Mouse (Mus musculus) stomach, embryonic 14.5 days (tissue): ENCODE results near the gene Tdrd7. TPM values are rescaled to one million over a fixed set of nuclear protein-coding genes. Genes with fewer than 3 reads are reported as not detected.

Experiments
- ATAC-seq: fragments of 200-750 bp; cut with Nextera tagmentation; 2 replicates; pipeline ENCODE4 v1.8.0; 2017; ENCODE audit warnings: low read depth, moderate TSS enrichment; ENCODE audit not compliant: insufficient number of reproducible peaks, insufficient read depth, low FRiP score
- H3K27ac ChIP-seq: fragments of 300-500 bp; sonication (generic); 2 replicates; pipeline ENCODE4 v1.5.1; 2014; ENCODE audit warnings: mild to moderate bottlenecking, low read length, moderate library complexity, mixed read lengths
- H3K27me3 ChIP-seq: fragments of 300-500 bp; sonication (generic); 2 replicates; pipeline ENCODE4 v1.6.1; 2014; ENCODE audit warnings: low read length, control low read depth, mixed read lengths; ENCODE audit not compliant: control insufficient read depth, insufficient read depth
- H3K36me3 ChIP-seq: fragments of 300-500 bp; sonication (generic); 2 replicates; pipeline ENCODE4 v1.6.1; 2014; ENCODE audit warnings: mild to moderate bottlenecking, control low read depth, low read length, moderate library complexity, mixed read lengths; ENCODE audit not compliant: control insufficient read depth, insufficient read depth
- H3K4me1 ChIP-seq: fragments of 300-500 bp; sonication (generic); 2 replicates; pipeline ENCODE4 v1.6.1; 2014; ENCODE audit warnings: low read length, control low read depth, mixed read lengths; ENCODE audit not compliant: control insufficient read depth, insufficient read depth
- H3K4me2 ChIP-seq: fragments of 300-500 bp; sonication (generic); replicated peaks from 2 replicates; pipeline ENCODE4 v1.6.1; 2014; ENCODE audit warnings: low read depth, low read length, control low read depth
- H3K4me3 ChIP-seq: fragments of 300-500 bp; sonication (generic); 2 replicates; pipeline ENCODE4 v1.5.1; 2014; ENCODE audit warnings: low read depth, low read length, control low read depth
- H3K9ac ChIP-seq: fragments of 300-500 bp; sonication (generic); replicated peaks from 2 replicates; pipeline ENCODE4 v1.6.1; 2014; ENCODE audit warnings: low read depth, mild to moderate bottlenecking, control low read depth, low read length, moderate library complexity, mixed read lengths
- H3K9me3 ChIP-seq: fragments of 300-500 bp; sonication (generic); 2 replicates; pipeline ENCODE4 v1.6.1; 2016; ENCODE audit warnings: low read depth, low read length, control low read depth; ENCODE audit not compliant: control insufficient read depth
- WGBS: fragments of 180-500 bp; shearing (Covaris S2); extraction: QIAGEN DNeasy Blood & Tissue Kit; methylation state at CpG from one replicate; pipeline ENCODE4 v1.1.7; 2014; 5-methylcytosine and 5-hydroxymethylcytosine counted together
- polyA plus RNA-seq: library from polyadenylated mRNA; unstranded; fragments of >200 nt; fragmentation: Nextera tagmentation; extraction: Ambion mirVana; gene quantifications from 2 replicates; pipeline ENCODE4 v1.2.1, GENCODE M21; 2014

The Tdrd7 gene
- polyA plus RNA-seq, 1 experiment from 2014 or later, result 21.0 TPM

DNA sequence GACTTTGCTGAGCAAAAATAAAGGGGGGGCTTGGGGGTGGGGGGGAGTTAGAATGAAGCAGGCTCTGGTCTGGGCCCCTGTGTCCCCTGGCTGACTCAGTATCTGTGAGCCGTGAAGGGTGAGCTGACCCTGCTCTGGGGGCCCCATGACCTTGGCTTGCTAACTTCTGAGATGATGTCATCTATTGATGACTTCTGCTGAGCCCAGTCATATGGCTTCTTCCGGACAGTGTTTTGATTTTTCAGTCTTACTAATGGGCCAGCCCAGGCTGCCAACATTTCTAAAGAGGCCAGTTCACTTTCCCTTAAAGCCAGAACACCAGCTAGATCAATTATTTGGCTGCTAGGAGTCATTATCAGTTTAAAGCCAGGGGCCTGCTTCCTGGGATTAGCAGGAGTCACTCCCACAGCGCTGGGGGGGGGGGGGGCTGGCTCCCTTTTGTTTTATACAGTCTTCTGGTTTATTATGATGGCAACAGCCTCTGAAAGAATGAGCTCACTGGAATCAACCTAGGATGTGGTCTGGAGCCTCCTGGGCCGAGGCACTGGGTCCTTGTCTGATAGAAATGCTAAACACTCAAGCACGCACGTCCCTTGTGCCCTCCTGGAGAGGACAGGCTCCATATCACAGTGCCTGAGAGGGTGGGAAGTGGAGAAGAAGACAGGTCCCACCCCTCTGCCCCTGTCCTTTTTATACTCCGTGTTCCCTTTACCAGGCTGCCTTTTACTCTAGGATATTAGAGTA is 76.8 kb downstream of the Tdrd7 start:
- Histone ChIP-seq H3K27ac (no peak overlapping the region), H3K4me2 (no peak overlapping the region), H3K9ac (no peak overlapping the region), H3K36me3 (no peaks in the 10 kb centered on the region), H3K4me1 (peaks cover 7% of the 10 kb centered on the region; the same call in 1 of the 2 replicates), H3K27me3 (peaks cover 30% of the 10 kb centered on the region), H3K4me3 (no peak overlapping the region), H3K9me3 (no peaks in the 10 kb centered on the region)
- WGBS, result 21% methylated on average over 7 of the region's 7 CpGs
- ATAC-seq, result 0 out of 2 replicates have a peak, but pooled peaks have one; percentile 53

- ATAC-seq, result no peak
- Histone ChIP-seq H3K4me2 (no peak overlapping the region), H3K27ac (no peak overlapping the region), H3K9ac (no peak overlapping the region), H3K4me1 (peaks cover 7% of the 10 kb centered on the region; the same call in 1 of the 2 replicates), H3K9me3 (no peaks in the 10 kb centered on the region), H3K27me3 (peaks cover 28% of the 10 kb centered on the region), H3K36me3 (no peaks in the 10 kb centered on the region), H3K4me3 (no peak overlapping the region)
- WGBS, result 45% methylated on average over 5 of the region's 5 CpGs
Observed at GRCm38 (mm10) chr4:46042505-46042850, 77.3 kb downstream of the Tdrd7 start.

- no peaks in the 10 kb centered on the region for H3K36me3 ChIP-seq
- H3K27ac ChIP-seq, result no peak overlapping the region
- ATAC-seq, result no peak
- peaks cover 6% of the 10 kb centered on the region; the same call in 1 of the 2 replicates for H3K4me1 ChIP-seq
- H3K27me3 ChIP-seq, result peaks cover 20% of the 10 kb centered on the region
- 69% methylated on average over 8 of the region's 8 CpGs for WGBS
- no peak overlapping the region for H3K4me2 ChIP-seq
- H3K4me3 ChIP-seq, result no peak overlapping the region
- no peaks in the 10 kb centered on the region for H3K9me3 ChIP-seq
- no peak overlapping the region for H3K9ac ChIP-seq
Observed at GRCm38 (mm10) chr4:46043361-46043760, 78.2 kb downstream of the Tdrd7 start.

- Histone ChIP-seq H3K36me3 (no peaks in the 10 kb centered on the region), H3K9ac (no peak overlapping the region), H3K27me3 (no peaks in the 10 kb centered on the region), H3K4me1 (no peaks in the 10 kb centered on the region), H3K4me3 (no peak overlapping the region), H3K27ac (no peak overlapping the region), H3K9me3 (no peaks in the 10 kb centered on the region), H3K4me2 (no peak overlapping the region)
- ATAC-seq, result no peak
- 78% methylated on average over 4 of the region's 4 CpGs for WGBS
Observed at GRCm38 (mm10) chr4:46047971-46048370, 82.8 kb downstream of the Tdrd7 start.

DNA sequence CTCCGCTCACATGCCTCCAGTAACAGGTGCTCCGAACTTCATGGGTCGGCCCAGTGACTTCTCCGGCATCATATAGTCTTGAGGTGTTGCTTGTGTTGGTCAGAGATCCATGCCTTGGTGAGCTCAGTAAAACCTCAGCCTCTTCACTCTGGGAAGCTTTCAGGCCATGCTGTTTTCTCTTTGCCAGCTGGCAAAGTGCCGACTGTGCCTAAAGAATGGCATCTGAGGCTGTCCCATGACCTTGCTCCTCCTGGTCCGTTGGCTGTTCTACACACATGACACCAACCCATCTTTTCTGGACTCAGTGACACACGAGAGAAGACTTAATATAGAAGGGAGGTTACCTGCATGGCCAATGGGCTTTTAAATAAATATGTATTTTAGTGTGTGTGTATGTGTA is 83.3 kb downstream of the Tdrd7 start:
- ATAC-seq, result no peak
- Histone ChIP-seq H3K4me1 (no peaks in the 10 kb centered on the region), H3K9ac (no peak overlapping the region), H3K9me3 (no peaks in the 10 kb centered on the region), H3K4me2 (no peak overlapping the region), H3K4me3 (no peak overlapping the region), H3K36me3 (no peaks in the 10 kb centered on the region), H3K27me3 (no peaks in the 10 kb centered on the region), H3K27ac (no peak overlapping the region)
- 86% methylated on average over 7 of the region's 7 CpGs for WGBS

DNA sequence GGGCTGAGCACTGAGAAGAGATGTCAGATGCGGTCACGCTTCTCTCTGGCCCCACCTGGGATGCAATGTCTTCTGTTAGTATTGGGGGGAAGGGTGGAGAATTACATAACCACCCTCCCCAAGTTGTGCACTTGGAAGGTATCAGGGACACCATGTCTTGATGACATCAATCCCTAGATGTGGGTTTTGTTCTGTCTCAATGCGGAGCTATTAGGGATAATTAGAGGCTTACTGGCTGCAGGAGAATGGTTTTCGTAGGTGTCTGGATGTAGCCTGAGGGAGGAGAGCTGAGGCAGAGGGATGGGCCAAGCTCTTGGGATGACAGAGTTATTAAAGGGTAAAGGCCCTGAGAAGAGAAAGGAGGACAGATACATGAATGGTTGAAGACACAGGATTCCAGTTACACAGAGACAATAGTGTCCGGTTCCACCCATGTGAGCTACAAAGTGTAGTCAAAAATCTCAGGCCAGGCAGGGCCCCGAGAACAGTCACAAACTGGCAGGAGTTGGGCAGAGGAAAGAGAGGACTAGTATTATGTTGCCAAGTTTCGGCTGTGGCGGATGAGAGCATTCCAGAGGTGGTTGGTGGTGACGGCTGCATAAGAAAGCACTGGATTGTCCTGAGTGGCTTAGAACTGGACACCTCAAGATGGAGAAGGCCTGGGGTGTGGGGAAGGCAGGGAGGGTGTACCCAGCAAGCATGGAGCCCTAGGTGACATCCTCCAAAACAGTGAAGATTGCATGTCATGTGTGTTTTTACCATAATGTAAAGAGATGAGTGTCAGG is 88.4 kb downstream of the Tdrd7 start:
- no peak for ATAC-seq
- Histone ChIP-seq H3K9me3 (no peaks in the 10 kb centered on the region), H3K36me3 (no peaks in the 10 kb centered on the region), H3K4me2 (no peak overlapping the region), H3K27me3 (no peaks in the 10 kb centered on the region), H3K4me3 (no peak overlapping the region), H3K9ac (no peak overlapping the region), H3K27ac (no peak overlapping the region), H3K4me1 (no peaks in the 10 kb centered on the region)
- WGBS, result 93% methylated on average over 9 of the region's 9 CpGs

DNA sequence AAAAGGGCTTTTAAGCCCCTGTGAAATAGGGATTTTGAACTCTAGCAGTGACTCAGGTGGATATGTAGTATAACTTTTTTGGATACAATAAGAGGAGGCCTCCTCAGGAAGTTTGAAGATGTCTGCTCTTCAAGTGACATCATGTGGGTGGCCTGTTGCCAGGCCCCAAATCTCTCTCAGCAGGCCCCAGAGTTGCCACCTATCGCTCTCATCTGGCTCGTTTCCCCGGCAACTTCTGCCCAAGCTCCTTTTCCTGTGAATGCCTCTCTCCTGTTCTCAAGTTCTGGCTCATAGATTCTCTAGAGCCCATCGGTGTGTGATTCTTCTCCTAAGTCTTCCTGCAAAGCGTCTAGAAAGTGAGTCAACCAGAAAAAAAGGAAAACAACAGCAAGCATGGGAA is 91.0 kb downstream of the Tdrd7 start:
- no peak for ATAC-seq
- Histone ChIP-seq H3K9ac (no peak overlapping the region), H3K4me2 (no peak overlapping the region), H3K27me3 (no peaks in the 10 kb centered on the region), H3K4me1 (no peaks in the 10 kb centered on the region), H3K27ac (no peak overlapping the region), H3K9me3 (no peaks in the 10 kb centered on the region), H3K36me3 (no peaks in the 10 kb centered on the region), H3K4me3 (no peak overlapping the region)
- WGBS, result 83% methylated on average over 5 of the region's 5 CpGs

- H3K4me3 ChIP-seq, result no peak overlapping the region
- no peaks in the 10 kb centered on the region for H3K27me3 ChIP-seq
- 89% methylated on average over 12 of the region's 12 CpGs for WGBS
- no peaks in the 10 kb centered on the region for H3K4me1 ChIP-seq
- H3K4me2 ChIP-seq, result no peak overlapping the region
- H3K27ac ChIP-seq, result no peak overlapping the region
- H3K9ac ChIP-seq, result no peak overlapping the region
- H3K36me3 ChIP-seq, result no peaks in the 10 kb centered on the region
- H3K9me3 ChIP-seq, result no peaks in the 10 kb centered on the region
- ATAC-seq, result no peak
Observed at GRCm38 (mm10) chr4:46061259-46061962, 96.3 kb downstream of the Tdrd7 start.
